Mouse (Mus musculus): ENCODE measurements around the gene Susd3. TPM values are rescaled to one million over a fixed set of nuclear protein-coding genes. Genes with fewer than 3 reads are reported as not detected.

Gene Susd3
- 2.1 and 3.1 TPM in 2 replicates for polyA plus RNA-seq (2015; fragmentation: Nextera tagmentation; extraction: Ambion mirVana)

GRCm38 (mm10) chr13:49248467-49248862, at the start of gene Susd3:
Gene Susd3, minus strand, starts transcription at chr13:49248706.

DNA sequence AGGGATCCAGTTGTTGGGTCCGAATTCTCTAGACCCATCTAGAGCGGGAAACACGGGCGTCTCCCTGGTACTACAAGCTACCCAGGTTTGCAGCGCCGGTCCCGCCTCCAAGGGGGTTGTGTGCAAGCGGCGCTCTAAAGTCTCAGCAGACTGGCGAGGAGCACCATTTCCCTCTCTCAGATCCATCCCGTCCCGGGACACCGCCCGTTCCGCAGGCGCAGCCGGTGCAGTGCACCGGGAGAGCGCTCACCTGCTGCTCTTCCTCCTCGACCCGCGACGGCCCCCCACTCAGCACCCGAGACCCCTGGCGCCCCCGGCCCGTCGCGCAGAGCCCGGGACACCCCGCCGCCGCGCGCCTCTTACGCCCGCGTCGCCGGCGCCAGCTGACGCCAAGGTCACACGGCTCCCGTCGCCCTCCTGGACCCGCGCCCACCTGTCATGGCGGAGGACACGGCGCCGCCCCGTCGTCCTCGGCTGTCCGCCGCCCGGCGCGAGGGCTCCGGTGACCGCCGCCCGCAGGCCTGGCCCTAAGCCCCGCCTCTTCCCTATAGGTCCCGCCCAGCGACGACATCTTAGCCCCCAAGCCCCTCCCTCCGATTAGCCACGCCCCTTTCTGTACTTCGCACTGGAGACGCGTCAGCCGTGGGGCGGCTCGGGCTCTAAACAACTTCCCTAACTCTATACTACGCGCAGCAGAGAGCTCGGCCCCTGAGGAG, 32.8 kb downstream of the Susd3 start, which contains the start of gene Card19:
Card19 (minus strand) TSS at position 534 of the 716 bp plus-strand sequence.

GRCm38 (mm10) chr13:49187288-49188218, 61.0 kb downstream of the Susd3 start, which contains the start of gene Ninj1:
Gene Ninj1, plus strand, starts transcription at chr13:49187485.

Other genes with a start within 250 kb of the Susd3 start
- gene Wnk2, start 100.7 kb downstream of the Susd3 start, polyA plus RNA-seq (2015; fragmentation: Nextera tagmentation; extraction: Ambion mirVana) = 3.7 and 3.9 TPM in 2 replicates
- gene Ninj1, start 61.2 kb downstream of the Susd3 start, polyA plus RNA-seq (2015; fragmentation: Nextera tagmentation; extraction: Ambion mirVana) = 65.9 and 82.7 TPM in 2 replicates
- gene Card19, start 32.7 kb downstream of the Susd3 start, polyA plus RNA-seq (2015; fragmentation: Nextera tagmentation; extraction: Ambion mirVana) = 112 and 115 TPM in 2 replicates
- 2.7 and 2.9 TPM in 2 replicates for gene Fgd3, start 71.6 kb upstream of the Susd3 start, polyA plus RNA-seq (2015; fragmentation: Nextera tagmentation; extraction: Ambion mirVana)
- 33.4 and 39.9 TPM in 2 replicates for gene Bicd2, start 92.9 kb upstream of the Susd3 start, polyA plus RNA-seq (2015; fragmentation: Nextera tagmentation; extraction: Ambion mirVana)
- 9.0 and 9.4 TPM in 2 replicates for gene Ippk, start 172.5 kb upstream of the Susd3 start, polyA plus RNA-seq (2015; fragmentation: Nextera tagmentation; extraction: Ambion mirVana)
- 0.34 and 0.68 TPM in 2 replicates for gene Tes3-ps, start 244.6 kb upstream of the Susd3 start, polyA plus RNA-seq (2015; fragmentation: Nextera tagmentation; extraction: Ambion mirVana)